Comparison of ENCODE assay signal across 32 mouse cellular contexts in the genomic region with DNA sequence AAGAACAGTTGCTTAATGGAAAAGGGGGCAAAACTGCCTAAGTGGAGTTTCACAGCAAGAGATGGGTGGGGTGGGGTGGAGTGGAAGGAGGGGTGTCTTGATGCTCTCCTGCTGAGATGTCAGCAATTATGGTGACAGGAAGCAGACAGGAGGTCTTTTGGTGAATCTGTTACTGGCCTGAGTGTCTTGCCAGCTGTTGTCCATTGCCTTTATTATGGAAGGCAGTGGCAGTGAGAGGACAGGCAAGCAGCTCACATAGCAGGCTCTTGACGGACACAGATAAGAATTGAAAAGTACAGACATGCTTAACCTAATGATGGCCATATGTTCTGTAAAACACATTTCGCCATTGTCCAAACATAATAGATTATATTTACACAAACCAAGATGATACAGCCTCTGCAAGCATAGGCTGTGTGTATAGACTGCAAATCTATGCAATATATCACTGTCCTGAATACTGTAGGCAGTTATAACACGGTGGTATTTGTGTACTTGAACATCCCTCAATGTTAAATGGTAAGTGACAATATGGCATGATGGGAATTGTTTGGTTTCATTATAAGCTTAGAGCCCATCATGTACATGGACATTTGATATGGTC.
DNase-seq lines count a peak whose midpoint lies in the region; ATAC-seq and TF ChIP-seq lines count a peak whose summit lies in the region.
"Had no signal": no experiment of that assay in that cellular context is flagged by ENCODE, and none has a peak within 500 bp of the region (broad histone marks: within the 10 kb centered on the region; RNA-seq: fewer than 3 reads in every experiment).

No protein-coding gene starts in this region.

- H3K36me3 ChIP-seq in kidney, postnatal 0 days (ENCODE audit: insufficient read depth, low read length): no peaks in the 10 kb centered on the region
- no peaks in the 10 kb centered on the region for H3K36me3 ChIP-seq in lung, postnatal 0 days (ENCODE audit: insufficient read depth, low read length)
- H3K36me3 ChIP-seq in stomach, embryonic 16.5 days (ENCODE audit: control insufficient read depth, insufficient read depth, low read length): no peaks in the 10 kb centered on the region
- H3K36me3 ChIP-seq: embryonic facial prominence, embryonic 13.5 days; forebrain, embryonic 10.5 days; forebrain, embryonic 15.5 days; heart, embryonic 10.5 days; hindbrain, embryonic 12.5 days; limb, embryonic 13.5 days; midbrain, embryonic 13.5 days; neural tube, embryonic 13.5 days had no signal

- peak; percentile 7 for DNase-seq in embryo, embryonic 10 days (ENCODE audit: low spot score)
- DNase-seq in embryo, embryonic 10.5 days (ENCODE audit: low spot score): no peak
- DNase-seq in kidney, postnatal 0 days (ENCODE audit: low spot score): peak; percentile 34
- DNase-seq in kidney, postnatal 25 days: no peak
- peak; percentile 55 for DNase-seq in lung, postnatal 0 days (ENCODE audit: low spot score)
- DNase-seq in lung, postnatal 25 days (ENCODE audit: low spot score): no peak
- DNase-seq in cerebellum, postnatal 10 days: no peak
- DNase-seq: adrenal gland, postnatal 10 days; cerebellum, adult 8-10 months; cerebellum, postnatal 36 days; gastrocnemius, postnatal 25 days; heart, adult 11 months; heart, postnatal 36 days; kidney, adult 8-10 months; right cerebral cortex, postnatal 14 days; thymus, adult 2 months; thymus, postnatal 36 days had no signal

- H3K4me2 ChIP-seq in kidney, postnatal 0 days (ENCODE audit: low read length): no peak overlapping the region
- H3K4me2 ChIP-seq in lung, postnatal 0 days (replicated peaks; ENCODE audit: low read depth, low read length): no peak overlapping the region
- no peak overlapping the region for H3K4me2 ChIP-seq in stomach, embryonic 16.5 days (ENCODE audit: low read depth, low read length)
- H3K4me2 ChIP-seq: embryonic facial prominence, embryonic 13.5 days; forebrain, embryonic 15.5 days; hindbrain, embryonic 12.5 days; limb, embryonic 13.5 days; liver, embryonic 11.5 days; midbrain, embryonic 13.5 days; neural tube, embryonic 13.5 days had no signal

- H3K4me3 ChIP-seq in kidney, postnatal 0 days (replicated peaks; ENCODE audit: low read depth, low read length): no peak overlapping the region
- H3K4me3 ChIP-seq in lung, postnatal 0 days (ENCODE audit: low read depth, low read length): no peak overlapping the region
- no peak overlapping the region for H3K4me3 ChIP-seq in stomach, embryonic 16.5 days (replicated peaks; ENCODE audit: low read length)
- H3K4me3 ChIP-seq: embryonic facial prominence, embryonic 13.5 days; forebrain, embryonic 10.5 days; forebrain, embryonic 15.5 days; heart, embryonic 10.5 days; hindbrain, embryonic 12.5 days; left cerebral cortex, adult 2 months; limb, embryonic 13.5 days; midbrain, embryonic 13.5 days; neural tube, embryonic 13.5 days had no signal

- WGBS in kidney, postnatal 0 days: 63% methylated on average over 3 of the region's 3 CpGs
- WGBS in lung, postnatal 0 days: 53% methylated on average over 3 of the region's 3 CpGs
- 41% methylated on average over 3 of the region's 3 CpGs for WGBS in stomach, embryonic 16.5 days

- no peak overlapping the region for H3K27ac ChIP-seq in kidney, postnatal 0 days
- no peak overlapping the region for H3K27ac ChIP-seq in lung, postnatal 0 days (ENCODE audit: low read length)
- H3K27ac ChIP-seq in stomach, embryonic 16.5 days (ENCODE audit: low read length): peak overlapping the region; percentile 41; the same call in 1 of the 2 replicates
- H3K27ac ChIP-seq: embryonic facial prominence, embryonic 13.5 days; forebrain, embryonic 10.5 days; forebrain, embryonic 15.5 days; heart, embryonic 10.5 days; hindbrain, embryonic 12.5 days; hindbrain, postnatal 0 days; left cerebral cortex, adult 2 months; limb, embryonic 13.5 days; macrophage; midbrain, embryonic 13.5 days; neural tube, embryonic 13.5 days had no signal

- no peaks in the 10 kb centered on the region for H3K27me3 ChIP-seq in kidney, postnatal 0 days (ENCODE audit: insufficient read depth, low read length)
- no peaks in the 10 kb centered on the region for H3K27me3 ChIP-seq in lung, postnatal 0 days (replicated peaks; ENCODE audit: insufficient read depth, low read length)
- no peaks in the 10 kb centered on the region for H3K27me3 ChIP-seq in stomach, embryonic 16.5 days (ENCODE audit: control insufficient read depth, insufficient read depth, low read length)
- H3K27me3 ChIP-seq: CH12.LX; embryonic facial prominence, embryonic 13.5 days; forebrain, embryonic 15.5 days; hindbrain, embryonic 12.5 days; limb, embryonic 13.5 days; midbrain, embryonic 13.5 days; neural tube, embryonic 13.5 days; Patski had no signal

- H3K9me3 ChIP-seq in kidney, postnatal 0 days (replicated peaks; ENCODE audit: low read length): no peaks in the 10 kb centered on the region
- H3K9me3 ChIP-seq in lung, postnatal 0 days (ENCODE audit: low read length): no peaks in the 10 kb centered on the region
- H3K9me3 ChIP-seq in stomach, embryonic 16.5 days (replicated peaks; ENCODE audit: control insufficient read depth, low read length): no peaks in the 10 kb centered on the region
- H3K9me3 ChIP-seq: embryonic facial prominence, embryonic 13.5 days; forebrain, embryonic 10.5 days; forebrain, embryonic 15.5 days; heart, embryonic 10.5 days; hindbrain, embryonic 12.5 days; limb, embryonic 13.5 days; midbrain, embryonic 13.5 days; neural tube, embryonic 13.5 days had no signal

- no peak for ATAC-seq in kidney, postnatal 0 days (replicated peaks; ENCODE audit: low FRiP score, low read depth)
- peak; percentile 46 for ATAC-seq in lung, postnatal 0 days
- peak; percentile 53 for ATAC-seq in stomach, embryonic 16.5 days (ENCODE audit: insufficient read depth, low FRiP score)
- ATAC-seq: forebrain, embryonic 15.5 days; hindbrain, postnatal 0 days; midbrain, embryonic 13.5 days; Patski had no signal

- H3K4me1 ChIP-seq in kidney, postnatal 0 days (replicated peaks; ENCODE audit: insufficient read depth, low read length): no peaks in the 10 kb centered on the region
- H3K4me1 ChIP-seq in lung, postnatal 0 days (ENCODE audit: insufficient read depth, low read depth, low read length): no peaks in the 10 kb centered on the region
- peaks cover 10% of the 10 kb centered on the region; the same call in 1 of the 2 replicates for H3K4me1 ChIP-seq in stomach, embryonic 16.5 days (ENCODE audit: control insufficient read depth, insufficient read depth, low read length)
- H3K4me1 ChIP-seq: forebrain, embryonic 15.5 days; limb, embryonic 13.5 days; midbrain, embryonic 13.5 days; neural tube, embryonic 13.5 days had no signal

- no peak for TF ChIP-seq EP300 in lung, postnatal 0 days (IDR thresholded peaks at IDR 0.05)

- H3K9ac ChIP-seq in kidney, postnatal 0 days (ENCODE audit: low read depth, low read length): no peak overlapping the region
- no peak overlapping the region for H3K9ac ChIP-seq in lung, postnatal 0 days (replicated peaks; ENCODE audit: low read depth)
- H3K9ac ChIP-seq in stomach, embryonic 16.5 days (ENCODE audit: low read length): no peak overlapping the region
- H3K9ac ChIP-seq: embryonic facial prominence, embryonic 13.5 days; forebrain, embryonic 15.5 days; hindbrain, embryonic 12.5 days; limb, embryonic 13.5 days; midbrain, embryonic 13.5 days; neural tube, embryonic 13.5 days had no signal

- TF ChIP-seq CTCF in kidney, postnatal 0 days (IDR thresholded peaks at IDR 0.05; ENCODE audit: low read depth): no peak
- no peak for TF ChIP-seq CTCF in lung, postnatal 0 days (IDR thresholded peaks at IDR 0.05)

Comparison
In these comparisons a context has a peak if more than half of its experiments do, and no peak if none do; other contexts are left out.
1. DNase-seq: peak in embryo, embryonic 10 days (single experiment), kidney, postnatal 0 days (single experiment) and lung, postnatal 0 days (single experiment); none in embryo, embryonic 10.5 days (single experiment), kidney, postnatal 25 days (0 of 2), lung, postnatal 25 days (single experiment) and cerebellum, postnatal 10 days (0 of 2).